Mouse (Mus musculus) large intestine, adult 2 months (tissue): ENCODE measurements around the gene Arel1. TPM values are rescaled to one million over a fixed set of nuclear protein-coding genes. Genes with fewer than 3 reads are reported as not detected.

ENCODE experiments used
- DNase-seq: peaks from one replicate; pipeline ENCODE4 v3.0.0-alpha.2; 2012; ENCODE audit warnings: low read depth, low spot score
- WGBS: fragments of 180-500 bp; shearing (Covaris S2); methylation state at CpG from one replicate; pipeline ENCODE4 v1.1.7; 2018; 5-methylcytosine and 5-hydroxymethylcytosine counted together
- polyA plus RNA-seq: library from polyadenylated mRNA; depleted of rRNA; stranded (reverse); fragments of >200 nt; gene quantifications from 2 replicates; pipeline ENCODE4 v1.2.3, GENCODE M21; 2012

Arel1 gene
- polyA plus RNA-seq, 1 experiment: 18.4 TPM

DNA sequence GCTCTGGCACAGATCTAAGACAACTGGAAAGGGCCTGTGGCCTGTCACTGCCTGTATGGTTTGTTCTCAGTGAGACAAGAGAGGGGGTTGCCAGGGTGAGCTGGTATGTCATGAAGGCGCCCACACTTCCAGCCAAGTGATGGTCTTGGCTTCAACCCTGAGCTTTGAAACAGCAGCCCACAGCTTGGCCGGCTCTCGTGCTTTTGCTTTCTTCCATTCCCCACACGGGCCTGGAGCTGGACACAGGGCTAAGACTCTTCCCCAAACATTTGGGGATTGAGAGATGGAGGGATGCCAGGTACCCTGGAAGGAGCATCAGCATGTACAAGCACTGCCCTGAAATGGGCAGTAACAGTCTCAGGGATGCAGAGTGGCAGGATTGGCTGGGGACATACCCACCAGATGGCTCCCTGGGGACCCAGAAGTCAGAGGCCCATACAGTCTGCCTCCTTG lies 58.0 kb downstream of the Arel1 start:
- DNase-seq: no peak
- 81% methylated on average over 4 of the region's 4 CpGs for WGBS

DNA sequence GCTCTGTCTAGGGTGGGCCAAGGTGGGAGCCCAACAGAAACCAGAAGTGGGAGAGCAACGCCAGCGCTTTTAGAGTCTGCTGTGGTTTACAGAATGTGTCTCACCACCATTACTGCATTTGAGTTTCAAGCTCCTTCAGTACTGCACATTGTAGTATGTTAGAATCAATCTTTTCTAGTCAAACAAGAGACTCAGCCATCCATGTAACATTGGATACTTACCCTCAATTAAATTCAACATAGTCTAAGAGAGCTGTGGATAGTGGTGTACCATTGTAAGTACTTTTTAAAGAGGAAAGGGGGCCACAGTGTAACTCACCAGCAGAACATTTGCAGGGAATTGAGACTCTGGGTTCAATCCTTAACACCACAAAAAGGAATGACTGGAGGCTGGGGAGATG lies 59.1 kb downstream of the Arel1 start:
- DNase-seq: no peak
- 84% methylated on average over 2 of the region's 2 CpGs for WGBS

DNA sequence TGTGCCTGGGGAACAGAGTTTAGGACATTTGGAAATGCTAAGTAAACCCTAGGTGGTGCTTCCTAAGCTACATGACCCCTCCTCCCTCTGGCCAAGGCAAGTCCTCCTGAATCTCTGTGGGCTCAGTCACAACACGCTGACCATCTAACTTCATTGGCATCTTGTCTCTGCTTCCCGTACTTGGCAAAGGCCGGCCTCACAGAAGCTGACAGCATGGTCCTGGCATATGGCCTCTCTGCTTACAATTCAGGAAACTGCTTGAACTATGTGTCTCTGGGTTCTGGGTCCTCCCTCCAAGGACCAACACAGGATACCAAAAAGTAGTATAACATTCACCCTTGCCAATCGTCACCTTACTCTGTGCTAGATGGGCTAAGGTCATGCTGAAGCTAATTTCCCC lies 60.6 kb downstream of the Arel1 start:
- DNase-seq: no peak
- WGBS: 94% methylated on average over 4 of the region's 4 CpGs

DNA sequence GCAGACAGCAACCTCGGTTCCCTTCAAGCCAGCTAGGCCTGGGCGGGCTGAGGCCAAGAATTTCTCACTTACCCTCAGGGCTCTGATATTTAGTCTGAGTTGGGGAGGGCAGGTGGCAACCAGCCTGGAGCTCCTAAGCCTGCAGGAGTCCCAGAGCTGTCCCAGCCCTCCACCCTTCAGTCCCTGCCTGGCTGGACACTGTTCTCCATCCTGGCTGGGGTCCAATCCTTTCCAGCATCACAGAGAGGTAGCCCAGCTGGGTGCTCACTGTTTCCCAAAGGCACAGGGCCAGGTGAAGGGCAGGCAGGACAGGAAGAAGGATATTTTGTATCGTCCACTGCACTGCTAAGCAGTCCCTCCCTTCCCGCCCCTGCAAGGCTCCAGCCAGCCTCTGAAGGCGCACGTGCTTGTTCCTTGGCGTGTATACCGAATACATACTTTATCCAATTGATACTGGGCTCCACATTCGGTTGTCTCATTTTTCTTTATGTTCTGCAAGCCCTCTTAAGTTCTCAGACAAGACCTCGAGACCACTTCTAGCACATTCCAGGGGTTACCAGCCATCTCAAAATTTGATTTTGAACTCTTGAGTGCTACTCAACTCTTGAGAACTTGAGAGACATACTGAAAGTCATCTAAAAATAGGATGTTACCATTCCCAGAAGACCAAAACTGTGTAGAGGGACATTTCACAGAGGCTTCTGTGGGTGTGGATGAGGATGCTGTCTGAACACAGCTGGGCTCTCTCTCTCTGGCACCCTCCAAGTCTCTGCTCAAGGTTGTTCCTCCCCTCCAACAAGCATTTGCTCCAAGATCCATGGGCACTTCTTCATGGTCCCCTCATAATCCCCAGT lies 62.8 kb downstream of the Arel1 start:
- DNase-seq: no peak
- 63% methylated on average over 10 of the region's 10 CpGs for WGBS

DNA sequence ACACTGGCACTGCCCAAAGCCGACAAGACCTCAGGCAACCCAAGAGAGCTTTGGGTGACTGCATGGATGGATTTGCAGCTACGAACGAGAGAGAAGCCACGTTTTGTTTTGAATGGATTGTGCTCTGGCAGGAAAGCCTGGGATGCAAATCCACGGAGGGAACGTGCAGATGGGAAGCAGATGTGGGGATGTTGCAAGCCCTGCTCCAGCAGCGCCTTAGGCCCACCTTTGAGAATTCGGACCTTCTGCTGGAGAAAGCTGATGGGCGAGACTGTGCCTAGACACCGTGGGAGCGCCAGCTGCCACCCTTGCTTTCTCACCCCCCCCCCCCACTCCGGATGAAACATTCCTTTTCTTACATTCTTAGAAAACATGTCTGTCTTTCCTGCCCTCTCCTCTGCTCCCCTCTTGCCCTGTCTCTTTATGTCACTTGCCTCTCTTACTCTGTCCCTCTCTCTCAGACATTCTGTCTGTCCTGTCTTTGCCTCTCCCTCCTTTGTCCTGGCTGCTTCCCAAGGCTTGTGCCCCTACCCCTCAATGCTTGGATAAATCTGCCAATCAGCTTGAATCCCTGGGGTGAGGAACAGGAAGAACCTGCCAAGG lies 63.6 kb downstream of the Arel1 start:
- WGBS: 76% methylated on average over 12 of the region's 12 CpGs
- DNase-seq: no peak

DNA sequence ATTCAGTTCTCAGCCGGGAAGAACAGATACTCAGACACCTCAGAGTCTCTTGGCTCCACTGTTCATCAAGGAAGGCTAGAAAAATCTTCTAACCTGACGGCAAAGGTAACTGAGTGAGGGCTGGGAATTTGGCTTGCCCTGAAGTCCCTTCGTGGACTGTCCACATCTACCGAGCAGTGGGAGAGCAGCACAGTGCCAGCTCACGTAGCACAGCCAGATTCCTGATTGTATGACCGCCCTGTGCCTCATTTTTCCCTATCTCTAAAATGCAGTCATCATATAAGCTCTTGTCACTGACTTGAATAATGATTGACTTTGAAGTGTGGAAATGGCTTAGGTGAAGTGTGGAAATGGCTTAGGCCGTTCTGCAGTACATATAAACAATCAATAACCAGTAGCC lies 66.3 kb downstream of the Arel1 start:
- WGBS: 67% methylated on average over 7 of the region's 7 CpGs
- DNase-seq: no peak

DNA sequence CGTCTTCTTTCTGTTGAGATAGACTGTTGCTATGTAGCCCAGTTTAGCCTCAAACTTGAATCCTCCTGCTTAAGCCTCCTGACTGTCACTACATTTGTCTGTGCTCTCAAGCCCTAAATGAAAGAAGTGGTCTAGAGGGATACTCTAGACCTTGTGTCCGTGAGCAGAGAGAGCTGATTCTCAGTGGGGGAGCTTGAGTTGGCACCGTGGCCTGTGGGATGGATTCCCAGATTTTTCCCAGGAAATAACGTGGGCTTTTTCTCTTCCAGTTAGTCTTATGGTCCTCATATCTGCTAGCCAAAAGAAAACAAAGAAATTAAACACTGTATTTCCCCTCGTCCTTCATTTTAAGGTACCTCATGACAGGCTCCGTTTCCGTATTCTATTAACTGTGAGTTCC lies 70.4 kb downstream of the Arel1 start:
- WGBS: 83% methylated on average over 7 of the region's 7 CpGs
- DNase-seq: no peak

DNA sequence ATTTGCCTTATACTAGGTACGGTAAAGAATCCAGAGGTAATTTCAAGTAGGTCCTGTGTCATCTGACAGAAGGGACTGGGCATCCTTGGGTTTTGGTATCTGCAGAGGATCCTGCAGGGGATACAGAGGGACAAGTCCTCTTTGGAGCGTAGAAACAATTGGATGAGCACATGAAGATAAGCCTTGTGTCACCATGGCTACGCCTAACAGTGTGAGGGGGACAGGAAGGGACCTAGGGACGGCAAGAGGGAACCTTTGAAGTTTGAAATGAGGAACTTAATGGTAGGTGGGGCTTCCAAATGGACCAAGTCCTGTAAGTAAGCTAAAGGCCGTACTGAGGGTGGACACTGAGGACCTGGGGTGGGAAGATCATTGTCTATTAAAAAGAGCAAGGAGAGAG lies 73.4 kb downstream of the Arel1 start:
- DNase-seq: no peak
- 69% methylated on average over 5 of the region's 5 CpGs for WGBS

DNA sequence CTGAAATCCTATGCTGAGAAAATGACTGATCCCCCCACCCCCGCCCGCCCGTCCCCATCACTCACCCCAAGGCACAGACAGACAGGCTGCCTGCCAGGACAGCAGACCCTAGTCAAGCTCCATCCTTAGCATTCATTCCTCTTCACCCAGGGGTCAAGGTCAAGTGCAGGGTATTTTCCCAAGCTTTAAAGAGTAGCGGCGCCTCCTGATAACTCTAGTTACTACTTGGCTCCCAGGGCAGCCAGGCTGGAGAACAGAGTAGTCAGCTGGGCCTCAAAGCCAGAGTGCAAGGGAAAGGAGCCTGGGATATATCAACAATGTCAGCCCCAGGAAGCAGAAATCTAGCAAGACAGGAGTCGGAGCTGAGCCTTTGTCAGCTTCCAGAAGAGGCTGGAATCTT lies 74.5 kb downstream of the Arel1 start:
- WGBS: 70% methylated on average over 6 of the region's 6 CpGs
- DNase-seq: no peak

DNA sequence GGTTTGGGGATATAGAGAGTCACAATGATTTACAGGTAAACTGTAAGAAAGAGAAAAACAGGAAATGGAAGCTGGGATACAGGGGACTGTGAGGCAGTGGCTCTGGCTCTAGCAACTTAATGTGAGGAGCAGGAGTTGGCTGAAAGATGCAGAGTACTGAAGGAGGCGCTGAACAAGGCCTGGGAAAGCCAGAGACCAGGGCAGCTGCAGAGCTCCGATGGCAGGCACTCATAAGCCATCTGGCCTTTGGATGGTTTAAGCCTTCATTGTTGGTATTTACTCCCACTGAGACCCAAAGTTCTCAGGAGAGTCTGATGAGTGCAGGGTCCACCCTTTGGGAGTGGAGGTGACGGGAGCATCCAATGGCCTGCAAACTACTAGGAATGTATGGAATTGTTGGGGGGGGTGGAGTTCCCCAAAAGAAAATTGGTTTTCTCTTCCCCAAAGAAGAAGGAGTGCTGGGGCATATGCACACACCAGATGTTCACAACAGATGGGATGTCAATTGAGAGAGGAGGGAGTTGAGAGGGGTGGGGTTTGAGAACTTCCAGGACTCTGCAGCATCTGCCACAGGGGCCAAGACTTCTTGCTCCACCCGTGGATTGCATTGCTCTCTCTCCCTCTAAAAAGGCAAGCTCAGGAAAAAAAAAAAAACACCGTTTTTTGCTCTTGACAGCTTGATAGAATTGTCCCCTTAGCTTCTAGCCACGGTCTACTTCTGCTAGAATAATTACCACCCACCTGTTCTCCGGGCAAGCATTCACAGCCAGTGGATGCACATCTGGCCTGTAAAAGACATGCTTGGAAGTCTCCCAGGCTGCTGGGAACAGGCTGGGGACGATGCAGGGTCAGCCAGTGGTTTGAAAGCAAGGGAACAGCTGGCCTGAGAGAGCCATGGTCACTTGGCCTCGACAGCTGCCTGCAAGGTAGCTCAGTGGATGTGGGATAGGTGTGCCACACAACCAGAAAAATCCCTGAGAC lies 76.8 kb downstream of the Arel1 start:
- WGBS: 56% methylated on average over 9 of the region's 9 CpGs
- DNase-seq: no peak

DNA sequence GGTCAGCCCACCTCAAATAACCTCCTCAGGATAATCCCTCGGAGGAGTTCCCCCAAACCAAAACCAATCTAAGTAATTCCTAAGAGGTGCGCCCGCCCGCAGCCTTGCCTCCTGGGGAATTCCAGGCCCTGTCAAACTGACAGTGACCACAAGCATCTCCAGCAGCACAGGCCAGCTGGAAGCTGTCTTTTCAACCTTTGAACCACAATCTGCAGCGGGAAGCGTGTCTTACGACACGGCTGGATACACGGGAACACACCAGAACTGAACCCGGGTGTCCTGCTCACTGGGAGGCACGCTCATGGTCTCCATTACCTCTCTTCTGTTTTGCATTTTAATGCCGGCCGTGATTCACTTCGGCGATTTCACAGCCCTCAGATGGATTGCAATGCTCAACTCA lies 80.4 kb downstream of the Arel1 start:
- 65% methylated on average over 15 of the region's 15 CpGs for WGBS
- DNase-seq: no peak

DNA sequence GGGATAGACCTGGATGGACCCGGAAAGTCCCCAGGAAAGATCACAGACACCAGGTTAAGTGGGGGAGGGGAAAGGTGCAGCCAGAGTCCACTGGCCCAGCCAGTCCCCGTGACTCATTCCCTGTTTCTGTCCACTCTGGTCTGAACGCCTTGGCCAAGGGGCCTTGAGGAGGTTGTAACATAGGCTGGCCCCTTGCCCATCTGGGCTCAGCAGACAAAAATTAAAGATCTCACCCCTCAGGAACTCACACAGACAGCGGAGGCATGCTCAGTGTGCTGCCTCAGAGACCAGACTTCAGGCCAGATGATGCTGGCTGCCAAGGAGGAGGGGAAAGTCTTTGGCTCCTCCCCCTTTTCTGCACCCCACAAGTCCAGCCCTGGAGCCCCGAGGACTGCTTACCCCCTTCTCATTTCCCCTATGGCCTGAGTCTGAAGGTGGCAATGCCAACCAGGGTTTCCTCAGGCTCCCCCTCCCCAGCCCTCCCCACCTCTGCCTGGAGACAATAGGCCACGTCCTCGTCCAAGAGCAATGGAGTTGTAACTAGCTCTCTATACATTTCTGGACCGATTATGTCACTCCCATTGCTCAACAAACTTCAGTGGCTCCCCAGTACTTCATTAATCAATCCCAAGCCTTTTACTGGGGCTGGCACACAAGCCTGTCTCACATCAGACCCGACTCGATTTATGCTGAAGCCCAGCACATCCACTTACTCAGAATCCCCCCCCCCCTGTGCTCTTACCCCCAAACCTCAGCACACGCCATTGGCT lies 85.4 kb downstream of the Arel1 start:
- DNase-seq: no peak
- WGBS: 47% methylated on average over 11 of the region's 11 CpGs

DNA sequence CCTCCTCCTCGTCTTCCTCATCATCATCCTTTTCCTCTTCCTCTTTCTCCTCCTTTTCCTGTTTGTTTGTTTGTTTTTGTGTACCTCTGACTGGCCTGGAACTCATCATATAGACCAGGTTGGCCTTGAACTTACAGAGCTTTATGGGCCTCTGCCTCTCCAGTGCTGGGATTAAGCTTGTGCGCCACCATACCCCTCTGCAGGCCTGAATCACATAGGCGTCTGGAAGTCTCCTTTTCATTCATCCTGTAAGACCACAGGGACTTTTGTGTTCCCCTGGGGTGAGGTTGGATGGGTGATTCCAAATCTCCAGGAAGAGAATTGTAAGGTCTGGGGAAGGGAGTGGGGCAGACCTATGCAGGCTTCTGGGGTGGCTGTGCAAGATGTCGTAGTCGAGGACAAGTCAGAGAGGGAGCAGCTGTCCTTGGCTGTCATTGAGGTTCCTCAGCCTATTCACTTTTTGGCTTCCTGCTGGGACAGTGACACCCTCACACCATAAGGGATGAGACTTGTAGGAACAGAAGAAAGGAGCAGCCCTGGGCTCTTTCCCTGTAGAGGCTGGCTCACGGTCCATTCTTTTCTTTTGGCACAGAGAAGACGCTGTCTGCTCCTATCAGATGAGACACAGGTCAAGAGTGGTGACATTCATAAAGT lies 86.2 kb downstream of the Arel1 start:
- 77% methylated on average over 7 of the region's 7 CpGs for WGBS
- DNase-seq: no peak

DNA sequence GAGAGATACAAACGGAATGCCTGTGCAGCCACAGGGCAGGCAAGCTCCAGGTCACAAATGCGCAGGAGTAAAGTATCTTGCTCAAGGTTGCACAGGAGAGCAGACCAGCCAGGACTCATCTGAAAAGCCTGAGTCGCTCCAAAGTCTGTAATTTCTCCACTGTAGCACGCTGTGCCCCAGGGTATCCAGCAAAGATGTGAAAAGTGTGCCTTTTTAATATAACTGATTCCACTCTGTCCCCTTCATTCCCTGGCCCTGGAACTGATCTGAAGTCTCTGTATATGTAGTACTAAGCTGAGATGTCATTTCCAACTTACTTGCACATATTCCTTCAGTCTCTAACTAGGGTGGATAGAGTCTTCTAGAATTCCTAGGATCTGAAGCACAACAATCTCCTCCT lies 87.9 kb downstream of the Arel1 start:
- no peak for DNase-seq
- 80% methylated on average over 4 of the region's 4 CpGs for WGBS

DNA sequence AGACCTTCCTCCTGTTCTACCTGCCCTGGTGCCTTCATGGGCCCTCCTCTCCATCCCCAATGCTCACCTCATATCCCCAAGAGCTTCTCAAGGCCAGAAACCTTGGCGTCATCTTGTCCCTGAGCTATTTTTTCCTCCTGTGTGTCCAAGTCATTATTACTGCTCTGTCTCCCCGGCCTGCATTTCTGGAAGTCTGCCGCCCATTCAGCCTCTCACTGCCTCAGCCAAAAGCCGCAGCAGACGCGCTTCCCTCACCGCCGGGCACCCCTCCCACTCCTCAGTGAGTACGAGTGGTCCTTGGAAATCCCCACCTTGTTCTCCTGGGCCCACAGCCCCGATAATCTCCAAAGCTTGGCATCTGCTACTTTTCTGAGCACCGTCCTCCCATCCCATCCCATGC lies 90.6 kb downstream of the Arel1 start:
- WGBS: 41% methylated on average over 11 of the region's 11 CpGs
- no peak for DNase-seq

DNA sequence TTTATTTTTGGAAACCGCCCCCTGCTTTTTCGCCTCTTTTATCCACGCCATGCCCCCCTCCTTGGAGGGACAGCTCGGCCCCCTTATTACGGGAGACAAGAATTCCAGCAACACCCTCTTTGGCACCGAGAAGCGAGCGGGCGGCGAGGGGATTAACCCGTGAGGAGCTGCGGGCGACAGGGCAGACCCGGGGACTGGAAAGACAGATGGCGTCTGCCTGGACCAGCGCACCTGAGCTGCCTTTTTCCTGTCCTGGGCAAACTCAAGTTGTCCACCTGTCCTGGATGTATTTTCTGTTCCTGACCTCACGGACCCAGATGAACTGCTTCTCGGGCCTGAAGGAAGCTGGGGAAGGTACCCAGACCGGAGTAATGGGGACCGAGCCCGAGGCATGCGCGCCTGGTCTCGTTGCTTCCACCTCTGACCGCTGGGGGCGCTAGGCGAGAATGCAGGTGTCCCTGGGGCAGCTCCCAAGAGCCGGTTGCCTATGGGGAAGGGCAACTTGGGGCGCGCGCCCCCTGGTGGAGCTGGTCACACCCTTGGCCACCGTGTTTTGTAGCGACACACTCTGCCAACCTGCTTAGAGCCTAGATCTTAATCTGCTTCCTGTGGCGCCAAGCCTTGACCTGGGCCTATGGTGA lies 94.1 kb downstream of the Arel1 start, which contains the start of gene Ltbp2:
Gene Ltbp2, minus strand, starts transcription at position 52 of the 641 bp plus-strand sequence.
- WGBS: 3% methylated on average over 34 of the region's 34 CpGs
- DNase-seq: peak; percentile 56

DNA sequence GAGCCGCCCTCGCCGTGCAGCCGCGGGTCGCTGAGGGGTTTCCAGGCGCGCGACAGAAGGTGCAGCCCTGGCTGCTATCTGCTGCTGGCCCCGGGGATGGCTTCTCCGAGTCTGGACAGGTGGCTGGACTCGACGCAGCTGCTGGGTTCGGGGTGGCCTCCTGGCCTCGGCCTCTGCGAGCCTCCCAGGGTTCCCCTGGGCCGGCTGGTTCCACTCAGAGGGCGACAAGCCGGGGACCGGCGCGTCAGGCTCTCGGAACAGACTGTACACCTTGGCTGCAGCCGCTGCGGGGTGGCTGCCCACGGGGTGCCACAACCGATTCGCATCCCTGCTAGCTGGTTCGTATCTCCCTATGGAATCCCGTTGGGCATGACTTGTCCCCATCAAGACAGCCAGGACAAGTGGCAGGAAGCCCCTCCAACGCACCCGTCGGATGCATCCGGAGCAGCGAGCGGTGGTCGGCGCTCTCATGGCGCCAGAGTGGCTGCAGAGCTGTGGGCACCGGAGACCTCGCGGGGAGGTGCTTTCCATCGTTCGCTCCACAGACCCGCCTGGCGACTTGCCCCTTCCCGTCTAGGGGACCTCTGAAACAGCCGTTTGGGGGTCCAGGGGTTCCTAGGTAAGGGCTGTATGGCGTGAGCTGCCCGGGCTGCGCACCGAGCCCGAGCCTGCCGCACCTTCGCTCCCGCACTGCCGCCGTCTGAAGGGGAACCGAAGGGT lies 94.8 kb downstream of the Arel1 start:
- DNase-seq: no peak
- 1% methylated on average over 59 of the region's 59 CpGs for WGBS

DNA sequence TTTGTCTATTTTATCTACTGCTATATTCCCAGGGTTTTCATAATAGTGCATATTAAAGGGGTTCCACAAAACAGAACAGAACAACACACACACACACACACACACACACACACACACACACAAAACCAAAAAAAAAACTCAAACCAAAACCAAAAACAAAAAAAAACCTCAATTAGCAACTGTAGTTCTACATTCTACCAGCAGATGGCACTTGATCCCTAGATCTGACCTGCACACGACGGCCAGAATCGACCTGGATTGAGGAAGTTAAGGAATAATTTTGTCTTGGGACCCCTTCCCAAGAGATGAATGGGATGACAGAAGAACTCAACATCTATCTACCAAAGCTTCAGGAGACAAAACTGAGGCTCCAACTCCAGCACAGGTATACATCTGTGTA lies 97.3 kb downstream of the Arel1 start:
- DNase-seq: peak; percentile 8
- under 1% methylated on average over 3 of the region's 3 CpGs for WGBS
